Mouse (Mus musculus) limb, embryonic 11.5 days (tissue): ENCODE measurements around the gene Cisd3. TPM values are rescaled to one million over a fixed set of nuclear protein-coding genes. Genes with fewer than 3 reads are reported as not detected.
"Not testable (repeated sequence)": the region's sequence is repeated elsewhere in the genome, so short reads cannot be mapped to it uniquely, and the experiment has no call there.

Experiments used
- ATAC-seq: fragments of 200-750 bp; cut with Nextera tagmentation; 2 replicates; pipeline ENCODE4 v1.8.0; 2017; ENCODE audit warnings: low read depth; ENCODE audit not compliant: insufficient number of reproducible peaks, low FRiP score, low TSS enrichment
- DNase-seq: peaks from one replicate; pipeline ENCODE4 v3.0.0-alpha.2; 2015; ENCODE audit warnings: low spot score
- H3K27ac ChIP-seq: fragments of 300-500 bp; sonication (generic); replicated peaks from 2 replicates; pipeline ENCODE4 v1.5.1; 2014; ENCODE audit warnings: low read depth, mild to moderate bottlenecking, low read length
- H3K27me3 ChIP-seq: fragments of 300-500 bp; sonication (generic); 2 replicates; pipeline ENCODE4 v1.6.1; 2014; ENCODE audit warnings: mild to moderate bottlenecking, low read length, mixed read lengths; ENCODE audit not compliant: control insufficient read depth, insufficient read depth
- H3K36me3 ChIP-seq: fragments of 300-500 bp; sonication (generic); 2 replicates; pipeline ENCODE4 v1.6.1; 2014; ENCODE audit warnings: mild to moderate bottlenecking, low read length, moderate library complexity, mixed read lengths; ENCODE audit not compliant: control insufficient read depth, insufficient read depth
- H3K4me1 ChIP-seq: fragments of 300-500 bp; sonication (generic); 2 replicates; pipeline ENCODE4 v1.6.1; 2014; ENCODE audit warnings: low read length, mixed read lengths; ENCODE audit not compliant: control insufficient read depth, insufficient read depth
- H3K4me2 ChIP-seq: fragments of 300-500 bp; sonication (generic); 2 replicates; pipeline ENCODE4 v1.6.1; 2014; ENCODE audit warnings: low read depth, mild to moderate bottlenecking, moderate library complexity; ENCODE audit not compliant: severe bottlenecking
- H3K4me3 ChIP-seq: fragments of 300-500 bp; sonication (generic); 2 replicates; pipeline ENCODE4 v1.5.1; 2014; ENCODE audit warnings: low read depth, low read length
- H3K9ac ChIP-seq: fragments of 300-500 bp; sonication (generic); 2 replicates; pipeline ENCODE4 v1.6.1; 2014; ENCODE audit warnings: mild to moderate bottlenecking, low read length
- H3K9me3 ChIP-seq: fragments of 300-500 bp; sonication (generic); 2 replicates; pipeline ENCODE4 v1.6.1; 2016; ENCODE audit warnings: low read length; ENCODE audit not compliant: control insufficient read depth
- WGBS: fragments of 180-500 bp; shearing (Covaris S2); extraction: QIAGEN DNeasy Blood & Tissue Kit; methylation state at CpG from one replicate; pipeline ENCODE4 v1.1.7; 2014; 5-methylcytosine and 5-hydroxymethylcytosine counted together
- microRNA-seq: library from miRNA; unstranded; fragments of <30 nt; microRNA quantifications from one replicate; pipeline ENCODE4, GENCODE M21; 2016
- polyA plus RNA-seq: library from polyadenylated mRNA; unstranded; fragments of >200 nt; fragmentation: Nextera tagmentation; extraction: Ambion mirVana; gene quantifications from 2 replicates; pipeline ENCODE4 v1.2.1, GENCODE M21; 2014

Cisd3 gene
- polyA plus RNA-seq, 1 experiment from 2014 or later = 10.9 TPM

GRCm38 (mm10) chr11:97728730-97729129, 43.1 kb downstream of the Cisd3 start:
- H3K27me3 ChIP-seq = no peaks in the 10 kb centered on the region
- ATAC-seq = no peak
- no peak overlapping the region for H3K4me2 ChIP-seq
- DNase-seq = no peak
- H3K9me3 ChIP-seq = no peaks in the 10 kb centered on the region
- no peak overlapping the region for H3K27ac ChIP-seq
- no peak overlapping the region for H3K4me3 ChIP-seq
- H3K36me3 ChIP-seq = peaks cover 13% of the 10 kb centered on the region; the same call in 1 of the 2 replicates
- WGBS = 64% methylated on average over 7 of the region's 7 CpGs
- peaks cover 3% of the 10 kb centered on the region; the same call in 1 of the 2 replicates for H3K4me1 ChIP-seq
- no peak overlapping the region for H3K9ac ChIP-seq

- no peak overlapping the region for H3K27ac ChIP-seq
- H3K27me3 ChIP-seq = no peaks in the 10 kb centered on the region
- WGBS = 11% methylated on average over 10 of the region's 10 CpGs
- no peak overlapping the region for H3K9ac ChIP-seq
- H3K4me1 ChIP-seq = peaks cover 9% of the 10 kb centered on the region; the same call in 1 of the 2 replicates
- H3K4me2 ChIP-seq = no peak overlapping the region
- no peak overlapping the region for H3K4me3 ChIP-seq
- H3K36me3 ChIP-seq = peaks cover under 1% of the 10 kb centered on the region; the same call in 1 of the 2 replicates
- H3K9me3 ChIP-seq = no peaks in the 10 kb centered on the region
- peak; percentile 54 for DNase-seq
- no peak for ATAC-seq
Measured at GRCm38 (mm10) chr11:97733689-97734088, 48.1 kb downstream of the Cisd3 start.

- 88% methylated on average over 5 of the region's 5 CpGs for WGBS
- H3K36me3 ChIP-seq, H3K27me3 ChIP-seq, H3K27ac ChIP-seq, ATAC-seq, H3K4me3 ChIP-seq, H3K9me3 ChIP-seq, DNase-seq, H3K4me2 ChIP-seq, H3K9ac ChIP-seq, H3K4me1 ChIP-seq: not testable (repeated sequence)
Measured at GRCm38 (mm10) chr11:97734810-97735209, 49.2 kb downstream of the Cisd3 start.

- H3K4me3 ChIP-seq = no peak overlapping the region
- H3K4me1 ChIP-seq = peaks cover 9% of the 10 kb centered on the region; the same call in 1 of the 2 replicates
- WGBS = 93% methylated on average over 5 of the region's 5 CpGs
- ATAC-seq = no peak
- H3K9ac ChIP-seq = no peak overlapping the region
- no peaks in the 10 kb centered on the region for H3K9me3 ChIP-seq
- H3K4me2 ChIP-seq = no peak overlapping the region
- no peak overlapping the region for H3K27ac ChIP-seq
- H3K36me3 ChIP-seq = peaks cover 2% of the 10 kb centered on the region; the same call in 1 of the 2 replicates
- H3K27me3 ChIP-seq = no peaks in the 10 kb centered on the region
- DNase-seq = no peak
Measured at GRCm38 (mm10) chr11:97736645-97737044, 51.0 kb downstream of the Cisd3 start.

- no peaks in the 10 kb centered on the region for H3K27me3 ChIP-seq
- H3K9me3 ChIP-seq = no peaks in the 10 kb centered on the region
- H3K4me2 ChIP-seq = no peak overlapping the region
- 83% methylated on average over 4 of the region's 4 CpGs for WGBS
- H3K9ac ChIP-seq = no peak overlapping the region
- no peak for DNase-seq
- no peak overlapping the region for H3K4me3 ChIP-seq
- no peak overlapping the region for H3K27ac ChIP-seq
- no peak for ATAC-seq
- H3K36me3 ChIP-seq = peaks cover 2% of the 10 kb centered on the region; the same call in 1 of the 2 replicates
- peaks cover 9% of the 10 kb centered on the region; the same call in 1 of the 2 replicates for H3K4me1 ChIP-seq
Measured at GRCm38 (mm10) chr11:97737600-97737999, 52.0 kb downstream of the Cisd3 start.

Small RNA genes within 50 kb of the gene (microRNA-seq; reads per million reads assigned to microRNA genes)
- gene Gm24158 (0.92 reads per million), gene Mir6927 (not detected)

Other genes with a start within 250 kb of the Cisd3 start
- 0.13 TPM in 1 of 2 replicates, not detected in the other for gene 4933428G20Rik, start 185.5 kb upstream of the Cisd3 start, polyA plus RNA-seq
- 0.28 and 0.34 TPM in 2 replicates for gene Srcin1, start 109.6 kb upstream of the Cisd3 start, polyA plus RNA-seq
- 12.5 and 12.6 TPM in 2 replicates for gene Epop, start 56.1 kb upstream of the Cisd3 start, polyA plus RNA-seq
- 4.0 and 4.1 TPM in 2 replicates for gene Mllt6, start 22.4 kb upstream of the Cisd3 start, polyA plus RNA-seq
- gene Pcgf2, start 14.7 kb downstream of the Cisd3 start, polyA plus RNA-seq = 23.3 and 25.4 TPM in 2 replicates
- gene Psmb3, start 17.6 kb downstream of the Cisd3 start, polyA plus RNA-seq = 546 and 550 TPM in 2 replicates
- gene Pip4k2b, start 58.9 kb downstream of the Cisd3 start, polyA plus RNA-seq = 1.9 and 2.1 TPM in 2 replicates
- gene Cwc25, start 80.7 kb downstream of the Cisd3 start, polyA plus RNA-seq = 15.4 and 18.3 TPM in 2 replicates
- not detected in 2 replicates for gene 1700001P01Rik, start 90.1 kb downstream of the Cisd3 start, polyA plus RNA-seq
- 576 and 600 TPM in 2 replicates for gene Rpl23, start 96.6 kb downstream of the Cisd3 start, polyA plus RNA-seq
- gene Lasp1, start 113.2 kb downstream of the Cisd3 start, polyA plus RNA-seq = 79.9 and 80.5 TPM in 2 replicates
- gene B230217C12Rik, start 155.0 kb downstream of the Cisd3 start, polyA plus RNA-seq = 15.9 and 17.4 TPM in 2 replicates
- gene Fbxo47, start 198.3 kb downstream of the Cisd3 start, polyA plus RNA-seq = 1.0 TPM in 2 replicates